Mouse (Mus musculus) testis, adult 2 months (tissue): Measurements from ENCODE around the gene Rab5c.

Source experiments
- CTCF ChIP-seq: fragments of 200-500 bp; IDR thresholded peaks from 2 replicates; pipeline ENCODE4 v1.5.1; 2012; ENCODE audit warnings: low read depth, mild to moderate bottlenecking, inconsistent platforms, low read length, moderate library complexity; ENCODE audit not compliant: control insufficient read depth, insufficient read depth, insufficient replicate concordance
- POLR2A ChIP-seq: fragments of 200-500 bp; IDR thresholded peaks from 2 replicates; pipeline ENCODE4 v1.6.1; 2012; ENCODE audit warnings: low read depth, mild to moderate bottlenecking, inconsistent platforms, low read length, moderate library complexity; ENCODE audit not compliant: control insufficient read depth

GRCm38 (mm10) chr11:100770646-100771408 is 32.8 kb upstream of the Rab5c start, which contains the start of gene Ghdc:
- TF ChIP-seq POLR2A (no peak), CTCF (no peak)
